8 mouse cellular contexts compared by ENCODE assay signal in genomic region chr1:155050174-155050573, GRCm38 (mm10). TPM values are rescaled to one million over a fixed set of nuclear protein-coding genes. Genes with fewer than 3 reads are reported as not detected.
A peak's percentile ranks its signal among the peaks of the same experiment; 100 is the strongest.
DNase-seq lines count a peak whose midpoint lies in the region; ATAC-seq lines count a peak whose summit lies in the region.

No protein-coding gene starts in this region.

- intact Hi-C loops in left cerebral cortex, postnatal 10 days (cut with DNase I), result no loop called here

- DNase-seq in left cerebral cortex, postnatal 10 days (ENCODE audit: extremely low spot score in 1 of 2, low spot score in 2 of 2), result peak; percentile 39 to 86
- no peak for DNase-seq in left cerebral cortex, adult 18-20 months (ENCODE audit: low spot score in 2 of 2)
- DNase-seq in adrenal gland, adult 8-10 months, result peak; percentile 52
- peak; percentile 79 for DNase-seq in heart, adult 8-10 months (ENCODE audit: low spot score)
- peak; percentile 49 to 79 for DNase-seq in kidney, postnatal 25 days
- DNase-seq in thymus, postnatal 10 days (ENCODE audit: low spot score in 2 of 2), result peak; percentile 35 to 42
- no peak for DNase-seq in urinary bladder, adult 18-20 months (ENCODE audit: low spot score in 2 of 2)

- peak; percentile 83 for ATAC-seq in megakaryocyte, adult 5-6 weeks (ENCODE audit: poor library complexity, severe bottlenecking)

RNA-seq across cellular contexts. Expression of gene Ier5, which starts 49.3 kb away (rescaled TPM):
- total RNA-seq in left cerebral cortex, postnatal 10 days (2021), result 10 to 100 TPM; 15.2 to 18.1 TPM
- total RNA-seq in left cerebral cortex, adult 18-20 months (2021), result 10 to 100 TPM; 76.3 to 83.2 TPM
- total RNA-seq in adrenal gland, adult 8-10 months (2022), result 10 to 100 TPM in 3 of 4 experiments, 1 to 10 TPM in 1; 7.8 to 11.9 (median 11.2) TPM
- total RNA-seq in heart, adult 8-10 months (2022), result 10 to 100 TPM; 10.3 to 22.4 (median 13.3) TPM
- total RNA-seq in megakaryocyte, adult 5-6 weeks (2015), result 58.4 and 62.3 TPM in 2 replicates
- 35.4 and 38.3 TPM in 2 replicates for total RNA-seq in megakaryocyte, adult 5-6 weeks (2017)

Comparison
In these comparisons a context has a peak if more than half of its experiments do, and no peak if none do; other contexts are left out.
1. DNase-seq: peak in left cerebral cortex, postnatal 10 days (2 of 2), adrenal gland, adult 8-10 months (single experiment), heart, adult 8-10 months (single experiment), kidney, postnatal 25 days (2 of 2) and thymus, postnatal 10 days (2 of 2); none in left cerebral cortex, adult 18-20 months (0 of 2) and urinary bladder, adult 18-20 months (0 of 2).